Mouse (Mus musculus) testis, postnatal 10 days (tissue): Measurements from ENCODE around the gene Cnga4.
"Not testable (repeated sequence)": the region's sequence is repeated elsewhere in the genome, so short reads cannot be mapped to it uniquely, and the experiment has no call there.

Source experiments
- DNase-seq: peaks from one replicate; pipeline ENCODE4 v3.0.0; 2021; ENCODE audit warnings: low spot score

Gene Cnga4

DNA sequence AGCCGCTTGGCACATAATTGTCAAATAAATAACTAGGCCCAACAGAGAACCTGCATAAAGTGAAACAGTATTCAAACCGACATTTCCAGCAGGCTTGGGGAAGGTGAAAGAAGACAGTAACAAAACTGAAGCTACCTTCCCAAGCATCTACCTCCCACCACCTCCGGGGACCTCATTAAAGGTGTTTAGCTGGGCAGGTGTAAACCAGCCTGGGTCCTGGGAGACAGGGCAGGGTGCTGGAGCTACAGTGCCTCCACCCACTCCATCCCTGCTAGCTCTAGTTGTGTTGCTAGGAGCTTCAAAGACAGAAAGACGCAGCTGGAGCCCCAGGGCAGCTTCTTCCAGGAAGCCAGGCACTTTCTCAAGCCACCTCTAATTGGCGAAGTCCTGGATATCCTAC is at the start of gene Cnga4:
Gene Cnga4, plus strand, starts transcription at position 301 of the 400 bp plus-strand sequence.
- no peak for DNase-seq

DNA sequence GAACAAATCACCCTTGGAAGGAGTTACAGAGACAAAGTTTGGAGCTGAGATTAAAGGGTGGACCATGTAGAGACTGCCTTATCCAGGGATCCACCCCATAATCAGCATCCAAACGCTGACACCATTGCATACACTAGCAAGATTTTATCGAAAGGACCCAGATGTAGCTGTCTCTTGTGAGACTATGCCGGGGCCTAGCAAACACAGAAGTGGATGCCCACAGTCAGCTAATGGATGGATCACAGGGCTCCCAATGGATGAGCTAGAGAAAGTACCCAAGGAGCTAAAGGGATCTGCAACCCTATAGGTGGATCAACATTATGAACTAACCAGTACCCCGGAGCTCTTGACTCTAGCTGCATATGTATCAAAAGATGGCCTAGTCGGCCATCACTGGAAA is 48.3 kb upstream of the Cnga4 start:
- not testable (repeated sequence) for DNase-seq

DNA sequence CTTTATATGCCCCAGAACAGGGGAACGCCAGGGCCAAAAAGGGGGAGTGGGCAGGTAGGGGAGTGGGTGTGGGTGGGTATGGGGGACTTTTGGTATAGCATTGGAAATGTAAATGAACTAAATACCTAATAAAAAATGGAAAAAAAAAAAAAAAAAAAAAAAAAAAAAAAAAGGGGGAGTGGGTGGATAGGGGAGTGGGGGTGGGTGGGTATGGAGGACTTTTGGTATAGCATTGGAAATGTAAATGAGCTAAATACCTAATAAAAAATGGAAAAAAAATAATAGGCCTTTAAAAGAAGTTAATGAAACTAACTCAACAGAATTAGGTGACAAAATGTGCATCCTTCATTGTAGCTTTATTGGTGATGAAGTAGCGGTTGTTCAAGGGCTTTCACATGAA is 47.9 kb upstream of the Cnga4 start:
- not testable (repeated sequence) for DNase-seq

DNA sequence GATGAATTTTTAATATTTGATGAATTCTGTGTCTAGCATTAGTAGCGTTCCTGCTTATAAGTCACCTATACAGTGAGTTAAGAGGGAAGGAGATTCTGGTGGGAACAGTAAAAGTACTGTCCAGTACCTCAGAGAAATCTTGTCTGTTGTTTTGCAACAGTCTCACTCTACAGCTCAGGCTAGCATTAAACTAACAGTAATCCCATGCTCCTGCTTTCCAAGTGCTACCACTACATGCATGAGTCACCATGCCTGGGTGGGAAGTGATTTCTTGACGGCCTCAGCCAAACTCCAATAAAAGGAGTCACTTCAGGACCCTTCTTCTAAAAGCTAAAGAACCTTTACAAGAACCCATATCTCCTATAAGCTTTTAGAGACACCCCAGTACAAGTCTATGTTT is 42.7 kb upstream of the Cnga4 start:
- no peak for DNase-seq

DNA sequence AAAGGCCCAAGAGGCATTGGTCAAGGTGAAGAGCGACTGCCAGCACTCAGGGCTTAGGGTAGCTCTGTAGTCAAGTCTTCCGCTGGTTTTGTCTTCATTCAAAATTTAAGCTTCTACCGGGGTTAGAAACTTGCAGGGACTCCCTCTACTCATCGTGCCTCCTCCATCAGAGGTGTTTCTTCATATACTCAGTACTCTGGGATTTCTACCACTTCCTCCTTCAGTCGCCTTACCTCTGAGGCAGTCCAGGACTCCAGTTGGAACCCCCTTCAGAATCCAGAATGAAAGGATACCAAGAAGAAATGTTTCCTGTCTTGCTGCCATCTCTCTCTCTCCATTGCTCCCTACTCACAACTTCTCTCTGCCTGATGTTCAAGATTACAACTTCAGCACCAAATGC is 37.1 kb upstream of the Cnga4 start:
- DNase-seq = no peak

DNA sequence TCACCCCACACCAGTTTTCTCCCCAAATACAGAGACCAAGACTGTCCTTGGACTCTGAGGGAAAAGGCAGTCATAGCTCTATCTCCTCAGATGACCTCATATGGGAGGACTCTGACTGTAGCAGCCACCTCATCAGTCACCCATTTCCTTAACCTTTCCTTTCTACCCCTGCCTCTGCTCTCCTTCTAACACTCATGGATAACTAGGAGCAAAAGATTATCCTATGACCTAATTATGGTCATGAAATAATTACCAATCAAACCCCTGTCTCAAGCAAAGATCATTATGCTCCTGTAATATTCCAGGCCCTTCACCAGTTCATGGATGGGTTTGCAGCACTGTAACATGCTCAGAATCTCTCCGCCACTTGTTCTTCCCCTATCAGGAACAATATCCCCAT is 36.4 kb upstream of the Cnga4 start, which contains the start of gene Olfr692:
Gene Olfr692, plus strand, starts transcription at position 301 of the 400 bp plus-strand sequence.
- DNase-seq = no peak

DNA sequence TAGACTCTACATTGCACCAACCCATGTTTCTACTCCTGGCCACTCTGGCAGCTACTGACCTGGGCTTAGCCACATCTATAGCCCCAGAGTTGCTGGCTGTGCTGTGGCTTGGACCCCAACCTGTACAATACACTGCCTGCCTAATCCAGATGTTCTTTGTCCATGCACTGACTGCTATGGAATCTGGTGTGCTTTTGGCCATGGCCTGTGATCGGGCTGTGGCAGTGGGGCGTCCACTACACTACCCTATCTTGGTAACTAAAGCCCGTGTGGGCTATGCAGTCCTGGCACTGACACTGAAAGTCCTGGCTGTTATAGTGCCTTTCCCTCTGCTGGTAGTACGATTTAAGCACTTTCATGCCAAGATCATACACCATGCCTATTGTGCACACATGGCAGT is 35.8 kb upstream of the Cnga4 start:
- no peak for DNase-seq

DNA sequence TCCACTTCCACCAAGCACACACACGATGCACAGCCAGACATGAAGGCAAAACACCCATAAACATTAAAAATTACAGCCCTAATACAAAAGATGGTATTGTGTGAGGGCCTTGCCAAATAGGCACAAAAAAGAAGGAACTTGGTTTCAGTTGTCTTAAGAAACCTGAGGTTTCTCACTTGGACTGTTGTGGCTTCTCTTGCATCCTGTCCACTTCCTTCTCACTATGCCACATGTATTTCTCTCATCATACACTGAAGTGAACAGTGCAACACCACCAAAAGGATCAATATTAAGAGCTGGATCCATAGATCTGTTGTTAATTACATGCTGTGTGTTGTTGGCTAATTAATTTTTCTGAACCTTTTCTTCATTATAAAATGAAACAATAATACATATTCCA is 31.5 kb upstream of the Cnga4 start:
- DNase-seq = no peak

DNA sequence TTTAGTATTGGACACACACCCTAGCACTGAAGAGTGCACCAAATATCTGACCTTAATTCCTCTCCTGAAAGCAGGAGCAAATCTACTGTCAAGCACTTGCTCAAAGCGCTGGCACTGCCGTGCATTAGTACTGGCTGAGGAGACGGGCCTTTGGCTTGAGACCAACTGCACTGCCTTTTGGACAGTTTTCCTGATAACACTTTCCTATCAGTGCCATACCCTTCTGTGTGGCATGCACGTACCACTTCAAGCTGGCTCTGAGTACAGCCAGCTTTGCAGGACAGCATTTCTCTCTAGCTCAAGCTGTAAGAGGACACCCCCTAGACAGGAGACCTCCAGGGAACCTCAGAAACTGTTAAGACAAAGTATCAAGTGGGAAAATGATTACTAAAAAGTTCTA is 30.9 kb upstream of the Cnga4 start:
- DNase-seq = peak; percentile 43

DNA sequence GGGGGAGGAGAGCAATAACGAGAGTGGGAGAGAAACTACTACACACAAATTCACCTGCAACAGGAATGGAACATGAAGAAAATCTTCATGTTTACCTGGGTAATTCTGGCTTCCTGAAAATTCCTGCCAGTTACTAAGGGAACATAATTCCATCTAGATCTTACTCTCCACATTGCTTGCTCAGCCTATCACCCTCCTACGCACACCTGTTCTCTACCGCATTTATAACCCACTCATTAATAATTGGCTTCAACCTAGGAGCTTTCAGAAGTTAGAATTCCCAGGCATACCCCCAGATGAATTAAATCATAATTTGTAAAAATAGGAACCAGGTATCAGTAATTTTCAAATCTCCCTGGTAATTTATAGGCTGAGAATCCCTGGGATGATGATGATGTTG is 30.4 kb upstream of the Cnga4 start:
- no peak for DNase-seq

DNA sequence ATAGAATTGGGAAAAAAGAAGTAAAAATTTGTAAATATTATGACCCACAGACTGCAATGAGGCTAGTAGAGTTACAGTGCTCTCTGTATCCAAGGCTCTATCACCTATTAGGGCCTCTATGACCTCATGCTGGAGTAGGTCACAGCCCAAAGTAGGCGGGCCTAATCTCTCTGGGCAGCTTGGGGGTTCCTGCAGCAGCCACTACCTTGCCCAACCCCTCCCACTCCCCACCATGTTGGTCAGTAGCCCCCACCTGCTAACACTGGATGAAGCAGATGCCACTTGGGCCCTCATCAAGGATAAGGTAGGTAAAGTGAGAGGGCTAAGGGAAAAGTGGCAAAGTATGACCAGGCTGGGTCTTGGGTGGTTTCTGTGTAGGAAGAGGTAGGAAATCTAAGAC is 29.5 kb upstream of the Cnga4 start, which contains the start of gene Gm5901:
Gene Gm5901, plus strand, starts transcription at position 173 of the 400 bp plus-strand sequence.
- DNase-seq = no peak

DNA sequence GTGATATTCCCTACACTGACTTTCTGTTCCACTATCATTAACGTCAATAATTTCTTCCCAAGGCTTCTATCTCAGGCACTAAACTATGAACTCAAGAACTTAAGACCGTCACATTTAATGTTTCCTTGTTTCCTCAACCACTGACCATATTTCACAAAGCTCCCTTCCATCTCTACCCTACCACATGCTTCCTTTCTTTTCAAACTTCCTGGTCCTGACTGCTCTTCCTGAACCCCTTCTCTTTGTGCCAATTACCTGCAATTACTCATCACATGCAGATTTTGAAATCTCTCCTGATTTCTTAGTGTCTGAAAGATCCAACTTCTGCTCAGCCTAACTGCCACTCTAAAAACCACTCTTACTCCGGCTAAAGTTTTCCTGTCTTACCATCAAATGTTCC is 24.0 kb upstream of the Cnga4 start:
- DNase-seq = no peak

DNA sequence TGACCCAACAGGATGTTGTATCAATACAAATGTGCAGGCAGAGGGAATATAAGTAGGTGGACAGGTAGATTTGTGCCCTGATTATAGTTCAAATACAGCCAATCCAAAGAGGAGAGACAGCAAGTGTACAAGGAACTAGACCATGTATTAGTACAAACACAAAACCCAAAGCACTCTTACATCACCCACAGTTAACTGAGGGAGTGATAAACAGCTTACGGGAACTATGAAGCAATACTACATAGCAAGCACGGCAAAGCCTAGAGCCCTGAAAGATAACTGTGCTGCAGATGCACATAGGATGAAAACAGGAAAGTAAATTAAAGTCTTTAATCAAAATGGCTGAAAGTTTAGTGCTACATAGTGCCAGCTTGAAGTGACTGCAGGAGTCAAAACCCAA is 16.7 kb upstream of the Cnga4 start:
- DNase-seq = no peak

DNA sequence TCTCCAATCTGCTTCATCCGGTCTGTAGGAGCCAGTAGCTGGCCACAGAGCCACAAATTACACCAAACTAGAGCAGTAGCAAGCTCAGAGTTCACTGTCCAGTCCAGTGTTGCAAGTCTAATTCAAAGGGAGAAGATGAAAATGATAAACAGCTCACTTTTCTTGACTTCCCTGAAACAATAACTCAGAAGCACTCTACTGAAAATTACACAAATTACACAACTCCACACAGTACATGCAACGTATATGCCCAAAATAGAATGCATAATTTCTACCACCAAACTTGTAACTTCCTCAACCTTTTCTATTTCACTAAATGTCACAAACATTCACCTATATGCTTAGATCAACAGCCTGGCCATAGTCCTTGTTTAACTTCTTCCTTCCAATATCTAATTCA is 14.1 kb upstream of the Cnga4 start:
- no peak for DNase-seq

DNA sequence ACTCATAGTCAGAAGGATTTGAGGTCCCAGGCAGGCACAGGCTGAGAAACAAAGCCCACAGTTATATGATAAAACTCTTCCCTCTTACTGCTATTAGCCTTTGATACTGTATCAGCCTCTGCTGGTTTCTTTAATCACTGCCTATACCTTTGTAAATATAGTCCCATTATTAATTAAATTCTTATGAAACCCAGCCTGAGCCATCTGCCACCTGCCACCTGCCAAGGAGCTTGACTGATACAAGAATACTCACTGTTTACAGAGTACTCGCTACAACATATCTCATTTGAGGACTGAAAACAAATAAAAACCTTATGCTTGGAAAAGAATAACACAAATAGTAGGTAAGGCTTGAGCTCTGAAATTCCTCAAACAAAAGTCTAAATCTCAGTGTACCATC is 9.8 kb upstream of the Cnga4 start:
- no peak for DNase-seq

DNA sequence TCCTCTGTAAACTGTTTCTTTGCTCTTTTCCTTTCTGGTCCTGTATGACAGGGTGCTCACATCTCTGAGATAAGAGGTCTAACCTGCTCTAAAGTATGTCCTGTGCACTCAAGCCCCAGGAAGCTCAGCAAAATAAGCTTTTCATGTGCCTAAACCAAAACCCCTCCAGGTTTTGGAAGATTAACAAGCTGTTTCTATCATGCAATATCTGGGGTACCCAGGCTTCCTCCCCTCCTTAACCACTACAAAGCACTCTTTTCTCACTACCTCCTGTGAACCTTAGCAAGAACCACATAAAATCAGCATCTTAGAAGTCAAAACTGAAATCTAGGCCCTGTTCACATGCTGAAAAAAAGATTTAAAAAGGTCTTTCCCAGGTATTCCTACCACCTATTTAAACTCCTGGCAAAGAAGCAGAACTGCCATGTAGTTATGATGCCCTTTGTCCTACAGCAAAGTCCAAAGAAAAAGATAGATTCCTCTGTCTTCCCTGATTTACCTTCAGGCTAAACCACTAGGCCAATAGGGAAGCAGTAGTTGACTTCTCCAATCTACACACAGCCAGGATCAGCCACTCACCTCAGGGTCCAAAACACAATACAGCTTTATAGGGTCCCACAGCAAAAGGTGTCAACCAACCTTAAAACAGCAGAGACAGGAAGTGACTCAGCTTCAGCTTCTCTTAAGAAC is 9.1 kb upstream of the Cnga4 start:
- no peak for DNase-seq

DNA sequence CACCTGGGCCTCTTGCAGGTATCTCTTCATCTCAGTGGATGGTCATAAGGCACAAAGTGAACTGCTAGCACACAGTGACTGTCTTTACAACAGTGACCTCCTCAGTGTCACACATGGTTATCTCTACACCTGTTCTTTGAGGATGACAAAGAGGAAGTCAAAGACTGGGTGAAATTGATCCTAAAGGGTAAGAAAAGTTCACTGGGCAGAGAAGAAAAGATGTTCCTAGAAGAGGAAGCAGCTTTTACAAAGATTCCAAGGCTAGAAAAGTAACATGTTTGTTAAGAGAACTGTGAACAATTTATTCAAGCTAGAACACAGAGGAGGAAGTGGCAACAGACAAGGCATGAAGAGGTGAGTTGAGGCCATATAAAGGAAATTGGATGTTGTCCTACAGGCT is 8.2 kb upstream of the Cnga4 start:
- no peak for DNase-seq

DNA sequence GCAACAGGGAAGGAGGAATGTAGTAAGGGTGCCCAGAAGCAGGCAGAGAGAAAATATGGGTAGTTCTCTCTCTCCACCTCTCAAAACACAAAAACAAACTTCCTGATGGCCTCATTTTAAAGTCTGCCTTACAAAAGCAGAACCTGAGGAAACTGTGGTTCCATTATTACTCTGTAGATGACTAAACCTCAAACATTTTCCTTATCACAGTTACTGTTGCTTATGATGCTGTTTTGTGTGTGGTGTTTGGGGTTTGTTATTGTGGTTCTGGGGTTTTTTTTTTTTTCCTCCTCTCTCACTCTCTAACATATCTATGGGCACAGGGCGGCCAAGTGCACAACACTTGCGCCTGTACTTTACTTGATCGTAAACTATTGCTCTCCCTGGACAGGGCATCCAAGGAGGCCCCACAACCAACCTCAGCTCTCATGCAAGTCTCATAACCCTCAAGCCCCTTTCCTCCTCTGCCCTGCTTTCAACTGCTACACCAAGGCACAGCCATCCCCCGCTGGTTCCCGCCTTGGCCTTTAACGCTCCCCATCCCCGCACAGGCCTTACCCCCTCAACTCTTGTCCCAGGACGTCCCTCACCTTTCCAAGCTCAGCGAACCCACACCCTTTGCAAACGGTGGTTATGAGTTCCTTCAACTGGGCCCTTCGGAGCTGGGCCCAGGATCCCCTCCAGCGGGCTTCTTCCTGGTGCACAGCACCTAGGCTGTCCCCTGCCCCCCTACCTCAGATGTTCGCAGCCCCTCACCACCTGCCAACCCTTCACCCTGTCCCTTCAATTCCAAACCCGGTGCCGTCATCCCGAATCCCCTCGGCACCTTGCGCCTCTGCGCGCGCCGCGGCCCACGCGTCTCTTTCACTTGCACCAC is 5.1 kb upstream of the Cnga4 start:
- no peak for DNase-seq

DNA sequence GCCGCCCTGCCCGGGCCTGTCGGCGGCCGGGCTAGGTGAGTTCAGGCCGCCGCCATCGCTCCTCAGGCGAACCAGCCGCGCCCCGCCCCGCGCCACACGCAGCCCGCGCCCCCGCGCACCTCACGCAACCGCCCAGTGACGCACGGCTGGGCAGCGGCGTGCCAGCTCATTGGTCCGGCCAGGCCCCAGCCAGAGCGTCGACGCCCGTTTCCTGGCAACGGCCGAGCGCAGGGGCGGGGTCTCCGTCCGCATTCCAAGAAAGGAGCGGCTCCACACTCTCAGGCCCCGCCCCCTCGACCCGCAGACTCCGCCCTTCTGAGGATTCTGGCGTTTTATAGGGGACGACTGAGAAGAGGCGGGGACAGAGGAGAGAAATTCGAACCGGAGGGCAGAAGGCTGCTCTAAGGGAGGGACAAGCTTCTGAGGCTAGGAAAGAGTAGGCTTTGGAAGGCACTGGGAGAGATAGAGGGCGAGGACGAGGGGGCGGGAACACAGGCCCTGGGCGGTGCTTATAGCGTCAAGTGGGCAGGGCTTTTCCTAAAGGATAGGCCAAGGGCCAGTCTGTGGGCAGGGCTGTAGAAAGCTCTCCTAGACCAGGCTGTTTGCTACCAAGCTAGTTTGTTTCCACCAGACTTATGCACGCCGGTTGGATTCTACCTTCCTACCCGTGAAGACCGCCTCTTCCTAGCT is 4.3 kb upstream of the Cnga4 start, which contains the start of gene Fam160a2:
Gene Fam160a2, minus strand, starts transcription at position 120 of the 690 bp plus-strand sequence.
- DNase-seq = peak; percentile 100

DNA sequence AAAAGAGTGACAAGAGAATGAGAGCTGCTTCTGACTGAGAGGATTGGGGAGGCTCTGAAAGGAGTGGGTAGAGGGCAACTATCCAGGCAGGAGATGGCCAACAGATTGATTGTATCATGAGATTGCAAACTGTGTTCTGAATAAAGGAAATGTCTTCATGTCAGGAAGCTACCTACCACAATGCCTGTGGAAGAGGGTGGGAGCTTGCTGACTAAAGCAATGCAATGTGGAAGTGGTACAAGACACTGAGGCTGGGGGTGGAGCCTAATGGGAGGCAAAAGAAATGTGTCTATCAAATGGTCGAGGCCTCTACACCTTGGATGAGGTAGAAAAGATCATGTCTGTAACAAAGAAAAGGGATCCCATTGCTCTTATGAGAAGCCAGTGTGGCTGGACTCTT is 2.0 kb downstream of the Cnga4 start:
- no peak for DNase-seq

DNA sequence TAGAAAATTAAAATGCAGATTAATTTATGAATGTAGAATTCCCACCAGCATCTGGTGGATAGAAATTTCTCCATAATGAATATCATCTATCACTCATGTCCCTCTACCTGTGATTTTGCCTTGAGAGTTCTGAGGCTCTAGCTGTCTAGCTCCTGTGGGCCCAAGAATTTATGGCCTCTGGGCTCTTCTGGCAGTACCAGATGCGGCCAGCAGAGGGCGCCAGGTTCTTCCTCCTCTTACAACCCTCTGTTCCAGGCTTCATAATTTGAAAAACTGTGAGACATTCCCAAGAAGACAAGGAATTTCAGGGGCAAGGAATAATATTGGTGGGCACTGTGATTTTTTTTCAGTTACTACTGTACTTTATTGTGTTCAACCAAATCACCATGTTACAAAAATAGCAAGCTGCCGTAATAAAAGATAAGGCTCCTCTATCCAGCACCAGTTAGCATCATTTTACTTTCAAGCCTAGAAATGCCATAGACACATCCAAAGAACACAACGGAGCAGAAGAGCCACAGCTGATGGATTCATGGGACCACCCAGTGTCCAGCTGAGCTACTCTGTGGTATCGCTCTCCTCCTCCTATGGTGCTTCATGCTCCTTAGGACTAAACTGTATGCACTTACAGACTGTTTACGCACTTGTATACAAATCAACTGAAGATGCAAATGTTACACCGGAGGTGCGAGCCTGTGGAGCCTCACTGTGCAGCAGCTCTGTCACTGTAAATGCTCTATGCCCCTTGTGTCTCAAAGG is 7.7 kb downstream of the Cnga4 start:
- DNase-seq = peak; percentile 89

DNA sequence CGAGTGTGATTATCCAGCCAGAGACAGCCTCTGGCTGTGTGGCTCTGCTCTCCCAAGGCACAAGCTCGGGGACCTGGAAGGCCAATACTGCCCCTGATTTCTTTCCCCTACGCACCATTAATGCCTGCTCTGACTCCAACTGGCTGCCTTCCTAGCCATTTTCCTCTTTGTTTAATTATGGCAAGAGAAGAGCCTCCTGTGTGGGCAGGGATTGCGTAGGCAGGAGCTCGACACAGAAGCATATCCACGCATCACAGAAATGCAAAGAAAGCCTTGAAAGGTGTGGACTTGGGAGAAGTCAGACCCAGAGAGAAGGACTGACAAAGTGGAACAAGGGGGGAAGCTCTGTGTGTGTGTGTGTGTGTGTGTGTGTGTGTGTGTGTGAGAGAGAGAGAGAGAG is 10.0 kb downstream of the Cnga4 start:
- DNase-seq = no peak
